Mouse (Mus musculus): ENCODE measurements around the gene Hectd4.
"Not testable (repeated sequence)": the region's sequence is repeated elsewhere in the genome, so short reads cannot be mapped to it uniquely, and the experiment has no call there.

Gene Hectd4

GRCm38 (mm10) chr5:121361696-121362095, 141.7 kb downstream of the Hectd4 start:
- DNase-seq (ENCODE audit: low read depth, low spot score): no peak

GRCm38 (mm10) chr5:121363441-121363840, 143.4 kb downstream of the Hectd4 start:
- no peak for DNase-seq (ENCODE audit: low read depth, low spot score)

GRCm38 (mm10) chr5:121366449-121367225, 146.6 kb downstream of the Hectd4 start:
- no peak for DNase-seq (ENCODE audit: low read depth, low spot score)

GRCm38 (mm10) chr5:121367255-121367654, 147.2 kb downstream of the Hectd4 start:
- DNase-seq (ENCODE audit: low read depth, low spot score): no peak

GRCm38 (mm10) chr5:121371712-121372111, 151.7 kb downstream of the Hectd4 start:
- DNase-seq (ENCODE audit: low read depth, low spot score): no peak

GRCm38 (mm10) chr5:121374790-121375189, 154.8 kb downstream of the Hectd4 start:
- no peak for DNase-seq (ENCODE audit: low read depth, low spot score)

- not testable (repeated sequence) for DNase-seq (ENCODE audit: low read depth, low spot score)
Measured at GRCm38 (mm10) chr5:121376972-121377371, 157.0 kb downstream of the Hectd4 start.

GRCm38 (mm10) chr5:121378678-121379256, 158.7 kb downstream of the Hectd4 start:
- no peak for DNase-seq (ENCODE audit: low read depth, low spot score)

- DNase-seq (ENCODE audit: low read depth, low spot score): no peak
Measured at GRCm38 (mm10) chr5:121380692-121381091, 160.7 kb downstream of the Hectd4 start.

- DNase-seq (ENCODE audit: low read depth, low spot score): peak; percentile 59
Measured at GRCm38 (mm10) chr5:121383857-121384756, 164.1 kb downstream of the Hectd4 start.

GRCm38 (mm10) chr5:121384757-121385460, 164.9 kb downstream of the Hectd4 start:
- peak; percentile 44 for DNase-seq (ENCODE audit: low read depth, low spot score)

GRCm38 (mm10) chr5:121385461-121386119, 165.6 kb downstream of the Hectd4 start, which contains the start of gene Trafd1:
Trafd1 (minus strand) TSS chr5:121385632.
- DNase-seq (ENCODE audit: low read depth, low spot score): peak; percentile 83

- no peak for DNase-seq (ENCODE audit: low read depth, low spot score)
Measured at GRCm38 (mm10) chr5:121386120-121386909, 166.3 kb downstream of the Hectd4 start.

GRCm38 (mm10) chr5:121387126-121387525, 167.1 kb downstream of the Hectd4 start:
- no peak for DNase-seq (ENCODE audit: low read depth, low spot score)

- no peak for DNase-seq (ENCODE audit: low read depth, low spot score)
Measured at GRCm38 (mm10) chr5:121389106-121389505, 169.1 kb downstream of the Hectd4 start.

GRCm38 (mm10) chr5:121389691-121390090, 169.7 kb downstream of the Hectd4 start:
- no peak for DNase-seq (ENCODE audit: low read depth, low spot score)

- no peak for DNase-seq (ENCODE audit: low read depth, low spot score)
Measured at GRCm38 (mm10) chr5:121392667-121393380, 172.8 kb downstream of the Hectd4 start.

- DNase-seq (ENCODE audit: low read depth, low spot score): no peak
Measured at GRCm38 (mm10) chr5:121393402-121393801, 173.4 kb downstream of the Hectd4 start.

- DNase-seq (ENCODE audit: low read depth, low spot score): no peak
Measured at GRCm38 (mm10) chr5:121395621-121396020, 175.6 kb downstream of the Hectd4 start.

All from retina, adult 2 months (tissue).